Mouse (Mus musculus) retina, adult 2 months (tissue): ENCODE results near the gene Sumf1.

Experiments
- DNase-seq: peaks from one replicate; pipeline ENCODE4 v3.0.0-alpha.2; 2012; ENCODE audit warnings: low read depth, low spot score

Sumf1 gene

GRCm38 (mm10) chr6:108206914-108207566 lies 21.7 kb upstream of the Sumf1 start:
- DNase-seq = no peak

GRCm38 (mm10) chr6:108206145-108206544 lies 20.8 kb upstream of the Sumf1 start:
- no peak for DNase-seq

- no peak for DNase-seq
These were observed 18.9 kb upstream of the Sumf1 start for GRCm38 (mm10) chr6:108204322-108204721.

GRCm38 (mm10) chr6:108198286-108198685 lies 12.9 kb upstream of the Sumf1 start:
- no peak for DNase-seq

GRCm38 (mm10) chr6:108197117-108197516 lies 11.7 kb upstream of the Sumf1 start:
- no peak for DNase-seq

GRCm38 (mm10) chr6:108196665-108197064 lies 11.3 kb upstream of the Sumf1 start:
- no peak for DNase-seq

- DNase-seq = no peak
These were observed 7.2 kb upstream of the Sumf1 start for GRCm38 (mm10) chr6:108192632-108193031.

- DNase-seq = no peak
These were observed 5.3 kb upstream of the Sumf1 start for GRCm38 (mm10) chr6:108190690-108191089.

GRCm38 (mm10) chr6:108185685-108186009 lies 265 bp upstream of the Sumf1 start:
- DNase-seq = no peak

- DNase-seq = no peak
These were observed 6.3 kb downstream of the Sumf1 start for GRCm38 (mm10) chr6:108179087-108179486.

- DNase-seq = no peak
These were observed 11.2 kb downstream of the Sumf1 start for GRCm38 (mm10) chr6:108174181-108174580.

GRCm38 (mm10) chr6:108172219-108172618 lies 13.2 kb downstream of the Sumf1 start:
- no peak for DNase-seq

GRCm38 (mm10) chr6:108169466-108169865 lies 15.9 kb downstream of the Sumf1 start:
- no peak for DNase-seq

GRCm38 (mm10) chr6:108168723-108169122 lies 16.7 kb downstream of the Sumf1 start:
- no peak for DNase-seq

GRCm38 (mm10) chr6:108167946-108168680 lies 17.3 kb downstream of the Sumf1 start:
- no peak for DNase-seq

GRCm38 (mm10) chr6:108165598-108165997 lies 19.8 kb downstream of the Sumf1 start:
- no peak for DNase-seq

GRCm38 (mm10) chr6:108164935-108165334 lies 20.4 kb downstream of the Sumf1 start:
- DNase-seq = no peak

GRCm38 (mm10) chr6:108160608-108161007 lies 24.8 kb downstream of the Sumf1 start:
- DNase-seq = no peak

GRCm38 (mm10) chr6:108156881-108157280 lies 28.5 kb downstream of the Sumf1 start:
- no peak for DNase-seq

GRCm38 (mm10) chr6:108154243-108154642 lies 31.1 kb downstream of the Sumf1 start:
- no peak for DNase-seq

- DNase-seq = no peak
These were observed 32.6 kb downstream of the Sumf1 start for GRCm38 (mm10) chr6:108152661-108153269.

- no peak for DNase-seq
These were observed 33.3 kb downstream of the Sumf1 start for GRCm38 (mm10) chr6:108152081-108152480.

GRCm38 (mm10) chr6:108149235-108149634 lies 36.1 kb downstream of the Sumf1 start:
- no peak for DNase-seq
